22 mouse cellular contexts compared by ENCODE assay signal in the genomic region with DNA sequence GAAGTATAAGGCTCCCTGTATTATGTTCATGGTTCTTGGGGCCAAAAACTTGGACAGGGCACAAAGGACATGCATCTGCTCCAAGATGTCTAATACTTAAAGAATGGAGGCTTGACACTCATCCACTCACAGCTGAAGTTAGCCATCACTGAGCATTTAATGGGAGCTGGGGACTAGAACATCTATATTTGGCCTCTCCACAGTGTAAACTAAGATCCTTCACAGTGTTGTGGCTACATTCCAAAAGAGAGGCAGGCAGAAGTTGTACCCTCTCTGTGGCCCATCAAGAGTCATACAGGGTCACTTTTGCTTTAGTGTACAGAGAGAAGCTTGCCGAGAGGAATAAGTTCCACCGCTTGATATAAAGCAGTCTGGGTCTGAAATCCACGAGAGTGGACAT. TPM values are rescaled to one million over a fixed set of nuclear protein-coding genes. Genes with fewer than 3 reads are reported as not detected.
DNase-seq lines count a peak whose midpoint lies in the region; ATAC-seq and TF ChIP-seq lines count a peak whose summit lies in the region.
"Had no signal": no experiment of that assay in that cellular context is flagged by ENCODE, and none has a peak within 500 bp of the region (broad histone marks: within the 10 kb centered on the region; RNA-seq: fewer than 3 reads in every experiment).

No protein-coding gene starts in this region.

- no peak overlapping the region for H3K4me3 ChIP-seq in heart, embryonic 16.5 days (ENCODE audit: low read length)
- H3K4me3 ChIP-seq in heart, embryonic 11.5 days (ENCODE audit: low read depth, low read length): no peak overlapping the region
- H3K4me3 ChIP-seq in lung, embryonic 15.5 days: no peak overlapping the region
- no peak overlapping the region for H3K4me3 ChIP-seq in lung, adult 2 months (replicated peaks; ENCODE audit: extremely low read depth, low read depth, low read length)
- no peak overlapping the region for H3K4me3 ChIP-seq in lung, postnatal 0 days (ENCODE audit: low read depth, low read length)
- H3K4me3 ChIP-seq: embryonic facial prominence, embryonic 13.5 days; embryonic facial prominence, embryonic 15.5 days; erythroblast, embryonic 14.5 days; forebrain, embryonic 10.5 days; forebrain, embryonic 12.5 days had no signal

- no peak overlapping the region for H3K9ac ChIP-seq in heart, embryonic 16.5 days (ENCODE audit: low read length)
- no peak overlapping the region for H3K9ac ChIP-seq in heart, embryonic 11.5 days (ENCODE audit: low read depth, low read length)
- no peak overlapping the region for H3K9ac ChIP-seq in lung, embryonic 15.5 days
- no peak overlapping the region for H3K9ac ChIP-seq in lung, postnatal 0 days (replicated peaks; ENCODE audit: low read depth)
- H3K9ac ChIP-seq: embryonic facial prominence, embryonic 13.5 days; embryonic facial prominence, embryonic 15.5 days; forebrain, embryonic 12.5 days had no signal

- no peak for TF ChIP-seq POLR2A in lung, adult 2 months (IDR thresholded peaks at IDR 0.05; ENCODE audit: borderline replicate concordance, extremely low read depth, low read depth, low read length)

- no peaks in the 10 kb centered on the region for H3K27me3 ChIP-seq in heart, embryonic 16.5 days (ENCODE audit: control insufficient read depth, insufficient read depth, low read length)
- no peaks in the 10 kb centered on the region for H3K27me3 ChIP-seq in heart, embryonic 11.5 days (ENCODE audit: control insufficient read depth, insufficient read depth, low read length)
- H3K27me3 ChIP-seq in lung, embryonic 15.5 days: no peaks in the 10 kb centered on the region
- H3K27me3 ChIP-seq in lung, postnatal 0 days (replicated peaks; ENCODE audit: insufficient read depth, low read length): no peaks in the 10 kb centered on the region
- H3K27me3 ChIP-seq: embryonic facial prominence, embryonic 13.5 days; embryonic facial prominence, embryonic 15.5 days; forebrain, embryonic 12.5 days had no signal

- ATAC-seq in heart, embryonic 16.5 days (replicated peaks; ENCODE audit: extremely low read depth, insufficient read depth, low FRiP score): 0 out of 2 replicates have a peak, but pooled peaks have one; percentile 28
- ATAC-seq in heart, embryonic 11.5 days (replicated peaks; ENCODE audit: insufficient number of reproducible peaks, low FRiP score, low TSS enrichment): no peak
- ATAC-seq in lung, embryonic 15.5 days (ENCODE audit: borderline replicate concordance, extremely low read depth, low FRiP score, low TSS enrichment): peak; percentile 67; the same call in 1 of the 2 replicates
- peak; percentile 30; the same call in 1 of the 2 replicates for ATAC-seq in lung, postnatal 0 days
- ATAC-seq: forebrain, embryonic 14.5 days had no signal

- no peaks in the 10 kb centered on the region for H3K36me3 ChIP-seq in heart, embryonic 16.5 days (ENCODE audit: control insufficient read depth, insufficient read depth)
- no peaks in the 10 kb centered on the region for H3K36me3 ChIP-seq in heart, embryonic 11.5 days (ENCODE audit: control insufficient read depth, insufficient read depth, low read length)
- no peaks in the 10 kb centered on the region for H3K36me3 ChIP-seq in lung, embryonic 15.5 days
- no peaks in the 10 kb centered on the region for H3K36me3 ChIP-seq in lung, postnatal 0 days (ENCODE audit: insufficient read depth, low read length)
- H3K36me3 ChIP-seq: embryonic facial prominence, embryonic 13.5 days; embryonic facial prominence, embryonic 15.5 days; forebrain, embryonic 10.5 days; forebrain, embryonic 12.5 days had no signal

- no peak for TF ChIP-seq EP300 in lung, postnatal 0 days (IDR thresholded peaks at IDR 0.05)

- WGBS in heart, embryonic 16.5 days: 55% methylated on average over 3 of the region's 3 CpGs
- 65% methylated on average over 3 of the region's 3 CpGs for WGBS in heart, embryonic 11.5 days (ENCODE audit: insufficient replicate concordance)
- 58% methylated on average over 3 of the region's 3 CpGs for WGBS in lung, embryonic 15.5 days
- 74% methylated on average over 3 of the region's 3 CpGs for WGBS in lung, adult 2 months
- 60% methylated on average over 3 of the region's 3 CpGs for WGBS in lung, postnatal 0 days

- no peak for DNase-seq in lung, adult 2 months
- DNase-seq in lung, postnatal 0 days (ENCODE audit: low spot score): peak; percentile 18
- no peak for DNase-seq in lung, postnatal 25 days (ENCODE audit: low spot score)
- DNase-seq: adrenal gland, adult 2 months; adrenal gland, postnatal 10 days; adrenal gland, postnatal 25 days; cerebellum, adult 11 months; cerebellum, adult 18-20 months; cerebellum, adult 8-10 months; cerebellum, adult 9-11 months; cerebellum, postnatal 14 days; cerebellum, postnatal 36 days; embryo, embryonic 11 days had no signal

- no peaks in the 10 kb centered on the region for H3K9me3 ChIP-seq in heart, embryonic 16.5 days (replicated peaks; ENCODE audit: control insufficient read depth, low read length)
- no peaks in the 10 kb centered on the region for H3K9me3 ChIP-seq in heart, embryonic 11.5 days (replicated peaks; ENCODE audit: control insufficient read depth, low read length)
- no peaks in the 10 kb centered on the region for H3K9me3 ChIP-seq in lung, embryonic 15.5 days
- H3K9me3 ChIP-seq in lung, postnatal 0 days (ENCODE audit: low read length): no peaks in the 10 kb centered on the region
- H3K9me3 ChIP-seq: embryonic facial prominence, embryonic 13.5 days; embryonic facial prominence, embryonic 15.5 days; forebrain, embryonic 10.5 days; forebrain, embryonic 12.5 days had no signal

- H3K27ac ChIP-seq in heart, embryonic 16.5 days (ENCODE audit: low read length): no peak overlapping the region
- H3K27ac ChIP-seq in heart, embryonic 11.5 days (ENCODE audit: low read depth, low read length): no peak overlapping the region
- H3K27ac ChIP-seq in lung, embryonic 15.5 days: no peak overlapping the region
- no peak overlapping the region for H3K27ac ChIP-seq in lung, postnatal 0 days (ENCODE audit: low read length)
- H3K27ac ChIP-seq: embryonic facial prominence, embryonic 13.5 days; embryonic facial prominence, embryonic 15.5 days; forebrain, embryonic 10.5 days; forebrain, embryonic 12.5 days had no signal

- H3K4me1 ChIP-seq in heart, embryonic 16.5 days (ENCODE audit: control insufficient read depth, insufficient read depth, low read length): no peaks in the 10 kb centered on the region
- no peaks in the 10 kb centered on the region for H3K4me1 ChIP-seq in heart, embryonic 11.5 days (ENCODE audit: control insufficient read depth, insufficient read depth, low read length)
- H3K4me1 ChIP-seq in lung, embryonic 15.5 days: peaks cover 12% of the 10 kb centered on the region
- no peaks in the 10 kb centered on the region for H3K4me1 ChIP-seq in lung, adult 2 months (ENCODE audit: control insufficient read depth, insufficient read depth, low read length)
- H3K4me1 ChIP-seq in lung, postnatal 0 days (ENCODE audit: insufficient read depth, low read depth, low read length): no peaks in the 10 kb centered on the region; the same call in 1 of the 2 replicates
- H3K4me1 ChIP-seq: embryonic facial prominence, embryonic 13.5 days; embryonic facial prominence, embryonic 15.5 days; forebrain, embryonic 10.5 days; forebrain, embryonic 12.5 days had no signal

- no peak overlapping the region for H3K4me2 ChIP-seq in heart, embryonic 16.5 days (ENCODE audit: low read depth, low read length)
- H3K4me2 ChIP-seq in heart, embryonic 11.5 days: no peak overlapping the region
- no peak overlapping the region for H3K4me2 ChIP-seq in lung, embryonic 15.5 days
- no peak overlapping the region for H3K4me2 ChIP-seq in lung, postnatal 0 days (replicated peaks; ENCODE audit: low read depth, low read length)
- H3K4me2 ChIP-seq: embryonic facial prominence, embryonic 13.5 days; embryonic facial prominence, embryonic 15.5 days; forebrain, embryonic 12.5 days had no signal

- no peak for TF ChIP-seq CTCF in lung, adult 2 months (IDR thresholded peaks at IDR 0.05; ENCODE audit: insufficient read depth, low read length)
- no peak for TF ChIP-seq CTCF in lung, postnatal 0 days (IDR thresholded peaks at IDR 0.05)

RNA-seq across cellular contexts. Expression of a gene that starts 49.6 kb away (rescaled TPM):
- 3.7 and 5.2 TPM in 2 replicates for polyA plus RNA-seq in heart, embryonic 16.5 days (2015; fragmentation: Nextera tagmentation; extraction: Ambion mirVana)
- 9.8 and 10.9 TPM in 2 replicates for polyA plus RNA-seq in heart, embryonic 11.5 days (2014; fragmentation: Nextera tagmentation; extraction: Ambion mirVana)
- 18.4 and 20.6 TPM in 2 replicates for polyA plus RNA-seq in lung, embryonic 15.5 days (2015; fragmentation: Nextera tagmentation; extraction: Ambion mirVana)
- 7.4 and 8.4 TPM in 2 replicates for polyA plus RNA-seq in lung, adult 2 months (2012; rRNA removed)
- 12.5 and 17.3 TPM in 2 replicates for polyA plus RNA-seq in lung, postnatal 0 days (2015; fragmentation: Nextera tagmentation; extraction: Ambion mirVana)
